Mouse (Mus musculus): ENCODE results near the gene Cox6b1.
A peak's percentile ranks its signal among the peaks of the same experiment; 100 is the strongest.

DNA sequence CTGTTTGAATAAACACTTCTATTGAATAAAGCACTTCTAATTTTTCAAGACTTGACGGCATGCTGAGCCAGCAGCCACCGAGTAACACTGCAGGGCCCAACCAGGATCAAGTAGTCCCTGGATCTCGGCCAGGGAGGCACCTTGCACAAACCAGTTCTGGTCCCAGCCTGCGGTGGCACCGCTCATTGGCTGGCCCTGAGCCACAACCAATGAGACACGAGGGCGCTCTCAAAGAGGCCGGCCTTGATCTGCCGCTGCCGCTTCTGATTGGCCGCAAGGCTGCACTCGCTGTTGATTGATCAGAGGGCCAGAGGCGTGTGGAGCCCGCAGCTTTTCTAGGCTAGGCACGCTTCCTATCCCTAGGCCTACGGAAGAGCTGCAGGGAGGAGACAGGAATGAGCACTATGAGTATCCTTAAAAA is 26.0 kb downstream of the Cox6b1 start:
- TF ChIP-seq CTCF (IDR thresholded peaks at IDR 0.05; ENCODE audit: insufficient read depth, low read length) (no peak), POLR2A (IDR thresholded peaks at IDR 0.05; ENCODE audit: borderline replicate concordance, extremely low read depth, low read depth, low read length) (peak; percentile 42; the same call in 1 of the 2 replicates)

Data from lung, adult 2 months (tissue).